Mouse (Mus musculus) monocyte, adult 5-6 weeks (primary cell): ENCODE measurements at regions not wholly inside any gene's neighbourhood (a gene's known extent, or its start where the extent isn't known, plus 50 kb on each side); places are given as distances from the start of the nearest gene placed in this dataset.

Source experiments
- ATAC-seq: fragments of 153-309, 156-312 bp; replicated peaks from 2 replicates; pipeline ENCODE4 v1.8.0; 2017; ENCODE audit warnings: mild to moderate bottlenecking; ENCODE audit not compliant: low TSS enrichment, insufficient number of reproducible peaks, severe bottlenecking, poor library complexity, low FRiP score

DNA sequence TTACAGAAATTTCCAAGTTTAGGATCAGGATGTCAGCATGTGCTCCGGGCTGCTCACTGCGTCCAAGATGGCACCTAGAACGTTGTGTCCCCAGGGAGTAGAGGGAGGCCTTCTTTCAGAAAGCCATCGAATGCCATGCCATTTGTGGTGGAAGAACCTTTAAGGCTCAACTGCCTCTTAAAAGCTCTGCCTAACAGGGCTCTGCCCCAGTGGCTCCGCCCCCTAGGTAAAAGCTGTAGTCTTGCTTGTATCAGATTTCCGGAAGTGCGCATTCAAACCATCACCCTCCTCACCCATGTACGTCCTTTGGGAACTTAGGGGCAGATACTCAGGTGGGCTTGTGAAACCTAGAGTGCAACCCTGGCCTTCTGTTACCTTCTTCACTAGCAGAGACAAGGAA lies 54.0 kb upstream of the Psmd7 start:
- no peak for ATAC-seq

GRCm38 (mm10) chr8:107647936-107648335 lies 59.7 kb upstream of the Psmd7 start:
- ATAC-seq = no peak

- no peak for ATAC-seq
Measured at GRCm38 (mm10) chr8:107650306-107650705, 62.0 kb upstream of the Psmd7 start.

GRCm38 (mm10) chr8:107651424-107651823 lies 63.2 kb upstream of the Psmd7 start:
- no peak for ATAC-seq

DNA sequence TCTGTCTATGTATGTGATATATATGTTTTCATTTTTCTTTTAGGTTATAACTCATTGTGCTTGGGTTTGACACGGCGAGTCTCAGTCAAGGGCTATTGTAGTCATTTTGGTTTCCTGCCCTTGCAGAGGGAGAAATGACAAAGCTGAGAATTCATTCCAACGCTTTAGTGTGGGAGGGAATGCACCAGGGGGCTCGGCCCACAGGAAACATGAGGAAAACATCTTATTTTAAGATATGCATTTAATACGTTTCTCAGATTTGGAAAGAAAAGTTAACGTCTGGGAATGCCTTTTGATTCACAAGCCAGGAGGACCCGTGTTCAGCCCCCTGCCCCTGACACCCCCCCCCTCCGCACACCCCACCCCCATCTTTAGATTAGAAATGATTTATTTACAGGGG lies 64.0 kb upstream of the Psmd7 start:
- ATAC-seq = no peak

- ATAC-seq = no peak
Measured at GRCm38 (mm10) chr8:107653711-107654110, 65.4 kb upstream of the Psmd7 start.

- ATAC-seq = no peak
Measured at GRCm38 (mm10) chr8:107656622-107657021, 68.4 kb upstream of the Psmd7 start.

DNA sequence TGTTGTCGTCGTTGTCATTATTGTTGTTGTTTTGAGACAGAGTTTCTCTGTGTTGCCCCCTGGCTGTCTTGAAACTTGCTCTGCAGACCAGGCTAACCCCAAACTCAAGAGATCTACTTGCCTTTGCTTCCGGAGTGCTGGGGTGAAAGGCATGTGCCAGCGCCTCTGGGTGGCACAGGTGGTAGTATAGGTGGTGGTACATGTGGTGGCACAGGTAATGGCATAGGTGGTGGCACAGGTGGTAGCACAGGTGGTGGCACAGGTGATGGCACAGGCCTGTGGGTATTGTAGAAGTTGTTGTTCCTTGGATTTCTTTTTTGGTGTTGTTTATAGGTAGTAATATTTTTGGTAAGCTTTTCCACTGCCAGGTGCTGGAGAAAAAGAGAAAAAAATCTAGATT lies 69.5 kb upstream of the Psmd7 start:
- ATAC-seq = no peak

DNA sequence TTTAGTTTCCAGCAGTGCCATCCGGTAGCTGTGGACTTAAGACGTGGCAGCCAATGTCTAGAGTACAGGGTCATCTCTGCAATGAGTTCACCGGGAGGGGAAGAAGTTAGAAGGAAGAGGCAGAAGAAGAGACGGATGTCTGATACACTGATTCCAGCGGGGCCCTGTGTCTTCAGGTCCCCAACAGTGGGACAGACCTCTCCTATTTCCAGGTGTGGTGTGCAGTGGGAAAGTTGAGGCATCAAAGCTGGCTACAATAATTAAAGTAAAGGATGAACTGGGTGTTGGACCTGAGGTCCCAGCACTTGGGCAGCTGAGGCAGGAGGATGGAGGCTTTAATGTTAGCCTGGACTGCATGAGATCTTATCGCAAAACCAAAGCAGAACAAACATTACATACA lies 70.1 kb upstream of the Psmd7 start:
- ATAC-seq = no peak

DNA sequence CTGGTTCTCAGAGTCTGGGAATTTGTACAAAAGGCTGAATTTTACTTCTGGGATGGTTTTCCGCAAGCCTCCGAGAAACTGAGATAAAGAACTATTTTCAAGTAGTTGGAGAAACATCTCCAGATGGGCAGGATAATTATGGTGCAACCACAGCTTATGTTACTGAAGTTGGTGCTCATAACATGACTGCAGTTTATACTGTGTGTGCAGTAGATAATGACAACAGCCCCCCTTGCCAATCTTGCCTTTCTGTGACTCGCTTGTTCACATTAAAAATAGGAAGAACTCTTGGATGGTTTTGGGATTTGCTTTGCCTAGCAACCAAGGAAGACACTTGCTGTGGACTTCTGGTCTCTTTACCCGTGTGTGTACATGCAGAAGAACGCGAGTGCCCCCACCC lies 72.4 kb upstream of the Psmd7 start:
- no peak for ATAC-seq

- ATAC-seq = no peak
Measured at GRCm38 (mm10) chr8:107669608-107670007, 81.3 kb upstream of the Psmd7 start.

DNA sequence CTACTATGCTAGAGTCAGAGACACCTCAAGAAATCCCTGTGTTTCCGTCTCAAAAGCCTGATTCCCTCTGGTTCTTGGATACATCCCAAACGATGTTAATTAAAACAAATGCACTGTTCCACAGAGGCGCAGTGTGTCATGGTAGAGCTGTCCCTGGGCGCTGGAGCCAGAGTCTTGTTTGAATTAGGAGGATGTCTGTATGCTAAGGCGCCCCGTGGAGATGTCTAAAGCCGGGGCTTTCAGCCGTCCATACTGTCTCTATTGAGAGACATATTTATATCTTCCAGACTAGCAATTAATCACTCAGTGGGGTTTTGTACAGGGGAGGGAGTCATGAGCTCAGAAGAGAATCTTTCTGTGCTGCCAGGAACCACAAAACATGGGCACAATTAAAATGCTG lies 83.2 kb upstream of the Psmd7 start:
- ATAC-seq = no peak

- no peak for ATAC-seq
Measured at GRCm38 (mm10) chr8:107672691-107673090, 84.4 kb upstream of the Psmd7 start.

DNA sequence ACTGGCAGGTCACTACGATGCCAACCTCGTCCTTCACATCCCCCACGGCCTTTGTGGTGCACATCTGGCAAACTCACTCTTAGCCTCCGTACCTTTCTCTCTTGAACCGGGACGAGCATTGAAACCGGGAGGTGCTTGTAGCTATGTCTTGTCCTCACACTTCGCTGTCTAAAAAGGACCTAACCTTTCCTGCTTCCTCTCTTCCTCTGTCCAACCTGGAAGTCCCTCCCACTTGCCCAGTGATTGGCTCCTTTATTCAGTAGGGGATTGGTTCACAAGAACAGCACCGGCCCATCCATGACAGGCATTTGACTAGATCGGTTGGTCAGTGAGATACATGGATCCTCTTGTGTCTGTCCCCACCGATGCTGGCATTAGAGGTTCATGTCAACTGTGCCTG lies 93.8 kb upstream of the Psmd7 start:
- no peak for ATAC-seq

DNA sequence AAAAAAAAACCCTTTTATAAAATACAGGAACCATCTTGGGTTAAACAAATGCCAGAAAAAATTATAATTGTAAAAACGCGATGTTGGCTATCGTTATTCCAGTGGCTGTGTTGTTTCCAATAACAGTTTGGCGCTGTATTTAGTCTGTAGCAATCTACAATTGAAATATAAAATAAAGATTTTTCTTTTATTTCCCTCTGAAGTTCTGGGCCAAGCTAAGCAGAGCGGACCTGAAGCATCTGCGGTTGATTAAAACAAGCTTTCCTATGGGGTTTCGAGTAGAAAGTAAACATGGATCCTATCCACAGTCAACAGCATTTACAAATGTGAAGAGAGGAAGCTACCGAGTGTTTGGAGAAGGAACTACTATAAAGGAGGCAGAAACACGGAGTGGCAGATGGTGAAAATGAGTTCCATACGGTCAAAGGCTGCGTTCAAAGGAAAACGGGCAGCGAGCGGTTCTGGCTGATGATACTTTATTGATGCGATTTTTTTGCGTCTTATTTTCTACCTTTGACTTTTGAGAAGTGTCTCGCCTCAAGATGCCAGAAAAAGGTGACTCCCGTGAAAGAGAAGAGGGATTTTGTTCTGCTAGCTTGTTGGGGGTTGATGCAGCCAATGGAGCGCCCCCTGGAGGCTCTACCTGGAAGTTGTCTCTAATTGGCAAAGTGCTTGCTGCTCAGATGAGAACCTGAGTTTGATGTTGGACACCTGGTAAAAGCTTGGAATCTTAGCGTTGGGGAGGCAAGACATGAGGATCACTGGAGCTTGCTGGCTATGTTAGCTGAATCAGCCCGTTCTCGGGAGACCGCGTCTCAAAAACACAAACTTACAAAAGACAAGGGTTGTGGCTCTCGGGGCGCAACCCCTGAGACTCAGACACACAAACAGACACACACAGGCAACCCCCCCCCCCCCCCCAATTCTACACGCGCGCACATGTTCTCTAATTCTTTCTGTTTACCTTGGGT lies 96.7 kb upstream of the Psmd7 start:
- ATAC-seq = no peak

DNA sequence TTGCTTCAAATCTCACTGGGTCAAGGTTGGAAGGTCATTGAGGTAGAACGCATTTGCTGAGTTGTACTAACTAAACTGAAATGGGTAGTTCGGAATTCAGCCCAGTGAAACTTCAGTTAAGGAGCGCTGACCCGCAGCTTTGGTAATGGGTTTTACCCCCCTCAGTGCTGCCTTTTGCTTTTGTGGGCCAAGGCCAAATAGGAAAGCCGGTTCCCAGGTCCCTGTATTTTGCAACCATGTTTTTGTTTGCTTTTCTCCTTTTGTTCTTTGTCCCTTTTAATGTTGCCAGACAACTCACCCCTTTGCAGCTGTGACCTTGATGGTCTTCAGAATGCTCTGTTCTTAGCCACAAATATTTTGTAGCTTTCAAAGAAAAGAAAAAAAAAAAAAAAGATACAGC lies 98.7 kb upstream of the Psmd7 start:
- no peak for ATAC-seq

- no peak for ATAC-seq
Measured at GRCm38 (mm10) chr8:107687529-107687928, 99.3 kb upstream of the Psmd7 start.

DNA sequence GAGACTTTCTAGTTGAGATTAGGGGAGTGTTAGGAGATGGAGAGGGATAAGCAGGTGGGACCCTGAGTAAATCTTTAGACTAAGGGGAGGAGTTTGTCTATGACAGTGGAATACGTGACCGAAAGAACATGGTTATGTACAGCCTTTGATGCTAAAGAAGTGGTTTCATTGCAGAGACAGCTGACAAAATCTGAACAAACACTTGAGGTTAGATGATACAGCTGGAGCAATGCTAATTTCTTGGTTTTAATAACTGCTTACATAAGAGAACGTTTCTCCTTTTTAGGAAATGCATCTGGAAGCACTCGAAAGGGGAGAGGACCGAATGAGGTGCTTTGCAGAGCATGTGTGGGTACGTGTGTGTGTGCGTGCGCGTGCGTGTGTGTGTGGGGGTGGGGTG lies 100.8 kb upstream of the Psmd7 start:
- ATAC-seq = no peak

DNA sequence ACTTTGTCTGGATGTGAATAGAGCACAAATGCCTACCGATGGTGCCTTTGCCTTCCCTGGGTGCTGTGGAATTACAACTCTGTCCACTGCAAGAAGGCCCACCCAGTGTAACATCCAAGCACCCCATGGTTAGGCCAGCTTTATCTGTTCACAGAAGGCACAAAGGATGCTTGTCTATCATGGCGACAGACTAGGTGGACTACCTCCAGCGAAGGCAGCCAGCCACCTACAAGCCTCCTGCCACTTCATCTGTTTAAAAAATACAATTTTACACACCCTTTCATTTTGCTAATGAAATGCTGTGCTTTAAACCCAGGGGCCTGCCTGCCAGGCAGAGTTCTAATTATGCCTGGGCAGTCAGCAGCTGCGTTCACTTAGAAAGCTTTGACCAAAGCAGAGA lies 103.0 kb upstream of the Psmd7 start:
- no peak for ATAC-seq

DNA sequence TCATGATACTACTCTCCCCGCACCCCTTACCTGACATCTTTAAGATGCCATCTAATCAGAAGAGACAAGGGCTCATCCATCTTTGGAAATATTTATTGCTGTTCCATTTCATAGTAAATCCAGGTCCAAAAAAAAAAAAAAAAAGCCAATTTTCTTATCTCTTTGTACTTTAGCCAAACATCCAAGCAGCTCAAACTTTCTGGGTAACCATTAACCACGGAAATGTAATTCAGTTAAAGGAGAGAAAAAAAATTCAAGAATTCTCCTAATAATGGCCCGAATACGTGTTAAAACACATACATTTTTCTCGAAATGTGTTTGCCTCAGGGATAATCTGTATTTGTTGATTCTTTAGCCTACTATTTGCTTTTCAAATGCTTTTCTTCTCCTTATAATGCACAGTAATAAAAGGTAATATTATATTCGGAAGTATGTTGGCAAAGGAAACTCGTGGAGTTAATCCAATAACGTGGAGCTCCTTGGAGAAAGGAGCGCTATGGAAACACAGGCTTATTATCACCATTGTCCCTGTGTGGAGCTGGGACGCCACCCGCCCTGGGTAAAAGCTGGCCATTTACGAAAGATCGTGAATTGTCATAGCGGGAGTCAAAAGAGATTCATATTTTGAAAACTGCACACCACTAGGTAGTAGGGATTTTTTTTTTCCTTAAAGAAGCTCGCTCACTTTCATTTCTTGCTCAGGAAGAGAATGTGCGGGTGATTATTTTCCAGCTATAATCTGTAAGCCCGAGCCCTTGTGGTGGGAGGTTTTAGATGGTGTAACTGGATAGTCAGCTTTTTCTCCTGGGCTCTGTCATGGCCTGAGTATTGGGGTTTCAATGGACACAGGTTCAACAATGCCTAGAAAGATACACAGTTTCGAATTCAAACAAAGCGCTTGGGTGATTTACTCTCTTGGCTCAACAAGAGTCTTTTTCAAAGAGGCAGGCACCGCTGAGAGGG lies 108.4 kb upstream of the Psmd7 start:
- ATAC-seq = no peak
